Mouse (Mus musculus) heart, embryonic 14.5 days (tissue): ENCODE results near the gene Col20a1. TPM values are rescaled to one million over a fixed set of nuclear protein-coding genes. Genes with fewer than 3 reads are reported as not detected.

ENCODE experiments used
- ATAC-seq: fragments of 200-750 bp; cut with Nextera tagmentation; 2 replicates; pipeline ENCODE4 v1.8.0; 2017; ENCODE audit warnings: low read depth, moderate TSS enrichment; ENCODE audit not compliant: insufficient number of reproducible peaks, insufficient read depth, low FRiP score
- H3K27ac ChIP-seq, 2 experiments: fragments of 200-500 bp in 1 of 2; fragments of 300-500 bp in 1 of 2; sonication (generic) in 1 of 2; replicated peaks in 1 of 2; 2 replicates each; pipeline ENCODE4 v1.5.1; 2012 to 2014; ENCODE audit warnings: low read depth in 2 of 2, low read length in 2 of 2, control low read depth in 1 of 2, mild to moderate bottlenecking in 1 of 2, mixed read lengths in 1 of 2; ENCODE audit not compliant: control insufficient read depth in 1 of 2, insufficient read depth in 1 of 2
- H3K27me3 ChIP-seq: fragments of 300-500 bp; sonication (generic); 2 replicates; pipeline ENCODE4 v1.6.1; 2014; ENCODE audit warnings: mild to moderate bottlenecking, low read length, control low read depth; ENCODE audit not compliant: control insufficient read depth, insufficient read depth
- H3K36me3 ChIP-seq: fragments of 300-500 bp; sonication (generic); 2 replicates; pipeline ENCODE4 v1.6.1; 2014; ENCODE audit warnings: mild to moderate bottlenecking, control low read depth, low read length, mixed read lengths; ENCODE audit not compliant: control insufficient read depth, insufficient read depth
- H3K4me1 ChIP-seq, 2 experiments: fragments of 200-500 bp in 1 of 2; fragments of 300-500 bp in 1 of 2; sonication (generic) in 1 of 2; 2 replicates each; pipeline ENCODE4 v1.6.1; 2012 to 2014; ENCODE audit warnings: low read length in 2 of 2, control low read depth in 1 of 2, mixed read lengths in 1 of 2; ENCODE audit not compliant: control insufficient read depth in 2 of 2, insufficient read depth in 2 of 2
- H3K4me2 ChIP-seq: fragments of 300-500 bp; sonication (generic); 2 replicates; pipeline ENCODE4 v1.6.1; 2014; ENCODE audit warnings: mild to moderate bottlenecking, low read length
- H3K4me3 ChIP-seq, 2 experiments: fragments of 200-500 bp in 1 of 2; fragments of 300-500 bp in 1 of 2; sonication (generic) in 1 of 2; 2 replicates each; pipeline ENCODE4 v1.5.1; 2012 to 2014; ENCODE audit warnings: low read length in 2 of 2, mild to moderate bottlenecking in 2 of 2, control low read depth in 1 of 2, low read depth in 1 of 2, moderate library complexity in 1 of 2; ENCODE audit not compliant: control insufficient read depth in 1 of 2, insufficient read depth in 1 of 2
- H3K9ac ChIP-seq: fragments of 300-500 bp; sonication (generic); 2 replicates; pipeline ENCODE4 v1.6.1; 2014; ENCODE audit warnings: mild to moderate bottlenecking, low read length
- H3K9me3 ChIP-seq: fragments of 300-500 bp; sonication (generic); 2 replicates; pipeline ENCODE4 v1.6.1; 2016; ENCODE audit warnings: low read length, control low read depth; ENCODE audit not compliant: control insufficient read depth
- WGBS: fragments of 180-500 bp; shearing (Covaris S2); extraction: QIAGEN DNeasy Blood & Tissue Kit; methylation state at CpG from one replicate; pipeline ENCODE4 v1.1.7; 2014; 5-methylcytosine and 5-hydroxymethylcytosine counted together
- polyA plus RNA-seq: library from polyadenylated mRNA; unstranded; fragments of >200 nt; fragmentation: Nextera tagmentation; extraction: Ambion mirVana; gene quantifications from 2 replicates; pipeline ENCODE4 v1.2.1, GENCODE M21; 2014

Col20a1 gene
- polyA plus RNA-seq, 1 experiment from 2014 or later = 0.36 TPM

DNA sequence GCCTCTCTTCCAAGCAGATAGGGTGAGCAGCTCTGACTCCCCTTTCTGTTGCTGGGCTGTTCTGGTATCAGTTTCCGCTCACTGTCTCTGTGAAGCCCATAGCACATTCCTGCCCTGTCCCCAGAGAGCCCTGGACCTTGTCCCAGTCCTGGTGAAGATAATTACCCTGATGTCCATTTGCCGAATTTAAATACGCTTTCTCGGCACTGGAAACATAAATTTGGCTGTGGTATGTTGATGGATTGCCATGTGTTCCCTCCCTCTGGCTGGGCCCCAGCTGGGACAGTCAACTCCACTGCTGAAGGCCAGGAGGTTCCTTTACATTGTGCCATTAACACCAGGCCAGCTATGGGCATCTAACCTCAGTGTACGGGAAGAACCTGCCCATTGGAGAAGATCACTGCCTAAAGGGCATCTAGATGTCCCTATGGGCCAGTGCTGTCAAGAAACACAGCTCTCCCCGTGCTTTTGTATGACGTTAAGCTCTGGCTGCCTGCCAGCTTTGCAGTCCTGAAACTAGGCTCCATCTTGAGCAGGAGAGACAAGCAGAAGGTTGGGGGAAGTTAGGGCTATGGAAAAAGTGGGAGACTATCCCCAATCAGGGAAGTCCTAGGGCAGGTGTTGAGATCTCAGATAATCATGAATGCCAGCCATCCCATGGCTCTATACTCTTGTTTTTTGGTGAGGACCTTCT, 62.1 kb downstream of the Col20a1 start:
- no peaks in the 10 kb centered on the region for H3K36me3 ChIP-seq
- 56% methylated on average over 7 of the region's 7 CpGs for WGBS
- H3K4me1 ChIP-seq = no peaks in the 10 kb centered on the region
- ATAC-seq = no peak
- H3K9ac ChIP-seq = no peak overlapping the region
- H3K4me2 ChIP-seq = no peak overlapping the region
- no peak overlapping the region for H3K4me3 ChIP-seq
- peaks cover 58% of the 10 kb centered on the region for H3K27me3 ChIP-seq
- no peak overlapping the region for H3K27ac ChIP-seq
- no peaks in the 10 kb centered on the region for H3K9me3 ChIP-seq

DNA sequence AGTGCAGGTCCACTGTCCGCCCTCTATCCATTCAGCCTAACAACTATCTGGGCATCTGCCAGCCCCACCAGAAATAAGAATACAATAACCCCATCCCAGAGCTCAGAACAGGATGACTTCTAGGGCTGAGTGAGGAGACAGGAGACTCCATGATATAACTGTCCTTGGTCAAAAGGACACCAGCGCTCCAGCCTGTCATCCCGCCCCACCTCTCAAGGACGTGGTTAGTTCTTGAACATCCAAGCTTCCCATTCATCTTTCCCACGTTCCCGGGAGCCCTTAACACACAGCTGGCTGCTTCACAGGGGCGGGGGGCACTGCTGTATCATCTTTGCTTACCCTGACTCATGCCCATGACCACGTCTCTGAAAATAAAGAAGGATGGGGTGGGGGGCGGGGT, 62.7 kb downstream of the Col20a1 start:
- Histone ChIP-seq H3K36me3 (no peaks in the 10 kb centered on the region), H3K4me3 (no peak overlapping the region), H3K9ac (no peak overlapping the region), H3K4me1 (no peaks in the 10 kb centered on the region), H3K27ac (no peak overlapping the region), H3K9me3 (no peaks in the 10 kb centered on the region), H3K27me3 (peaks cover 55% of the 10 kb centered on the region), H3K4me2 (no peak overlapping the region)
- WGBS = 78% methylated on average over 9 of the region's 9 CpGs
- no peak for ATAC-seq

DNA sequence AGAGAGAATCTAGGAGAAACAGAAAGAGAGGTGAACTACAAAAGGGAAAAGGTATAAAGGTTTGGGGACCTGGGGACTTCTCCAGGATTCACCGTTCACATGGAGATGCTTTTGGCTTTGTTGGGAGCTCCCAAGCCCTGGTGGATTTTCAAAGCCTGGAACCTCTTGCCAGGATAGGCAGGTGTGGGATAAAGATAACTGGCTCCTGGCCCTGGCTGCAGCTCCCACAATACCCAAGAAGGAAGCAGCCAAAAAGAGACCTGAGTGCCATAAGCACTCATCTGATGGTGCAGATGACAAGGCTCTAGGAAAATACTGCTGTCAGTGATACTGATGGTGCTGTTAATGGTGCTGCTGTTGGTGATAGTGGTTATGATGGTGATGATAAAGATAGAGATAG, 65.8 kb downstream of the Col20a1 start:
- no peaks in the 10 kb centered on the region for H3K4me1 ChIP-seq
- no peaks in the 10 kb centered on the region for H3K36me3 ChIP-seq
- ATAC-seq = no peak

DNA sequence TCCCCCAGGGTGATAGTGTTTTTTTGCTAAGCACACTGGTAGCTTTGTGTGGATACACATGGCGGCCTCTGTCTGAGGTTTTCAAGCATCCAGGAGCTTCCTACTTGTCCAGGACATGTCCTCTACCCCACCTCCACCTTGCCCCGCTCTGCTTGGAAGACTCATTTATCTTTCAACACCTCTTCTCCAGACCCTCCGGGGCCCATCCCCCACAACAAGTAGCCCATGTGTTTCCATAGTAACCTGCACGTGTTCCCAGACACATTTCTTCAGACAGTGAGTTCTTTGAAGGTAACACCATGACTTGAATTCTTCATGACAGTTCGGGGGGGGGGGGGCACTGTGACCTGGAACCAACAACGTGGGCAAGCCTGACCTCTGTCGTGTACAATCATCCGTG, 71.0 kb downstream of the Col20a1 start:
- H3K36me3 ChIP-seq = no peaks in the 10 kb centered on the region
- H3K27me3 ChIP-seq = peaks cover 61% of the 10 kb centered on the region
- 42% methylated on average over 8 of the region's 8 CpGs for WGBS
- ATAC-seq = no peak
- H3K4me3 ChIP-seq = no peak overlapping the region
- no peak overlapping the region for H3K4me2 ChIP-seq
- H3K9ac ChIP-seq = no peak overlapping the region
- H3K27ac ChIP-seq = no peak overlapping the region
- no peaks in the 10 kb centered on the region for H3K4me1 ChIP-seq
- H3K9me3 ChIP-seq = no peaks in the 10 kb centered on the region

More for the DNA sequence above, 65.8 kb downstream of the Col20a1 start:
- 91% methylated on average over 1 of the region's 1 CpGs for WGBS
- no peak overlapping the region for H3K27ac ChIP-seq
- H3K4me3 ChIP-seq = no peak overlapping the region
- H3K4me2 ChIP-seq = no peak overlapping the region
- no peaks in the 10 kb centered on the region for H3K9me3 ChIP-seq
- peaks cover 66% of the 10 kb centered on the region for H3K27me3 ChIP-seq
- no peak overlapping the region for H3K9ac ChIP-seq

DNA sequence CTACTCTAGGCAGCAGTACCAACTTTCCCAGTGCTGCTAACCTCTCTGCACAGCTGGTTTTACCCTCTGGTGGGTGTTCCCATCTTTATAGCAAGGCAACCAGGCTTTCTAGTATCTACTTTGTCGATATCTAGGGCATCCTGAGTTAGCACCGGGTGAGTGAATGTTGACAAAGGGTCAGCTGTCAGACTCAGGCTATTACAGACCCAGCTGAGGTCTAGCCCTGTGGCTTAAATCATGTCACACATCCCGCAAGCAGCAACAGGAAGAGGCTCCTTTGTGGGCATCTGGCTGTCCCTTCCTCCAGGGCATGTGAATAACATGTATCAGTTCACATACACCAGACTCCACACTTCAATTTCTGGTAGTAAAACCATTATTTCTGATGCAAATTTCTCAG, 71.9 kb downstream of the Col20a1 start:
- ATAC-seq = no peak
- Histone ChIP-seq H3K4me2 (no peak overlapping the region), H3K9ac (no peak overlapping the region), H3K4me1 (no peaks in the 10 kb centered on the region), H3K4me3 (no peak overlapping the region), H3K27me3 (peaks cover 65% of the 10 kb centered on the region), H3K9me3 (no peaks in the 10 kb centered on the region), H3K36me3 (no peaks in the 10 kb centered on the region), H3K27ac (no peak overlapping the region)
- WGBS = 34% methylated on average over 3 of the region's 3 CpGs

DNA sequence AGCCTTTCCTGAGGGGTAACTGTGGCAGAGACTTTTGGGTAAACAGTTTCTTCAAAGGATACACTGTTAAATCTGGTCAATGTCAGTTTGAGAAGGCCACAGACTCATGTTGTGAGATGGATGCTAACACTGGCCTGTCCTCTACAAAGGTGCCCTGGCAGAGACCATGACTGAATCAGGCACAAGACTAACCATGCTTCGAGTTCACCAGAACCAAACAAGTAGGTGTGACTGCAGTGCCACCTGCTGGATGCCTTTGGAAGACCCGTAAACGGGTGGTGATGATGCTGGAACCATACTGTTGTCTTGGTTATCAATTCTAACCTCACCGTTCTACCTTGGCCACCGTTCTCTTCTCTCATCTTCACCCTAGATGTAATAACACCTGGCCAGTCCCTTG, 73.8 kb downstream of the Col20a1 start:
- H3K27ac ChIP-seq = no peak overlapping the region
- no peak for ATAC-seq
- H3K9ac ChIP-seq = no peak overlapping the region
- peaks cover 57% of the 10 kb centered on the region for H3K27me3 ChIP-seq
- H3K4me2 ChIP-seq = no peak overlapping the region
- H3K4me1 ChIP-seq = no peaks in the 10 kb centered on the region
- no peaks in the 10 kb centered on the region for H3K36me3 ChIP-seq
- no peak overlapping the region for H3K4me3 ChIP-seq
- no peaks in the 10 kb centered on the region for H3K9me3 ChIP-seq
- WGBS = 15% methylated on average over 5 of the region's 5 CpGs

DNA sequence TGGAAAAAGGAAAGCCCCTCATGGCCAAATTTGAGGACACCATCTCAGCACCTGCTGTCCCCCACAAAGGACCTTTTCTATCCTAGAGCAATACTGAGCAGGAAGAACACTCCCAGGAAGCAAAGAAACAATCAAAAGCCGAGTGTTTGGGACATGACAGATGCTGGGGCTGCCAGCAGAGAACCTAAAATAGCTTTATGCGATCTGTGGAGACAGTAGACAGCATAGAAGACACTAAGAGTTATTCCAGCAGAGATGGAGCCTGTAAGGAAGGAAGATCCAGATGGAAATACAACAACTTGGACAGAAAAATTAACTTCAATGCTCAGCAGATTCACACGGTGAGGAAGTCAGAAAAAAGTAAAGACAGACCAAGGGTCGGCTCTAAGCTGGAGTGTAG, 79.5 kb downstream of the Col20a1 start:
- no peak for ATAC-seq
- Histone ChIP-seq H3K4me3 (no peak overlapping the region), H3K9ac (no peak overlapping the region), H3K4me2 (no peak overlapping the region), H3K27ac (no peak overlapping the region), H3K4me1 (no peaks in the 10 kb centered on the region), H3K36me3 (no peaks in the 10 kb centered on the region), H3K27me3 (peaks cover 26% of the 10 kb centered on the region), H3K9me3 (no peaks in the 10 kb centered on the region)
- WGBS = 47% methylated on average over 4 of the region's 4 CpGs
